Mouse (Mus musculus) lung, postnatal 0 days (tissue): ENCODE data around the gene Gzmk.

ENCODE experiments used
- CTCF ChIP-seq: IDR thresholded peaks from 2 replicates; pipeline ENCODE4 v1.5.1; 2016; ENCODE audit warnings: antibody characterized with exemption, mild to moderate bottlenecking
- EP300 ChIP-seq: IDR thresholded peaks from 2 replicates; pipeline ENCODE4 v1.6.1; 2016; ENCODE audit warnings: antibody characterized with exemption, mild to moderate bottlenecking, control low read depth

DNA sequence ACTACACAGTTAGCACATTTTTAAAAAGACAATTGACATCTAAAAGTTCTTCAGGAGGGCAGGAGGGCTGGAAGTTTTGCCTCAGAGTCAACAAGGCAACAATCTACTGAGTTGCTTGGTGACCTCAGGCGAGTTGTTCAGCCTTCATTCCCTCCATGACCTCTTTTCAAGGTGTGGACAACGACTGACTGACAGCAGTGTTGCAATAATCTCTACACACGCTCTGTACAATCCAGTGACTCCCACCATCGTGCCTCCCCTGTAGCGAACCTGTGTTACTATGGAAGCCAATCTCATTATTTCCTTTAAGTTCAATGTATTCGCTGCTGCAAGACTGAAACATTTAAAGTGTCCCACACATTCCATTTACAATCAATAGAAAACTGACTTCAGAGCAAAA lies 3.9 kb downstream of the Gzmk start:
- TF ChIP-seq CTCF = no peak
- no peak for TF ChIP-seq EP300
